Mouse (Mus musculus) stomach, embryonic 16.5 days (tissue): Measurements from ENCODE around the gene Psmc3. TPM values are rescaled to one million over a fixed set of nuclear protein-coding genes. Genes with fewer than 3 reads are reported as not detected.

Experiments
- ATAC-seq: fragments of 200-750 bp; cut with Nextera tagmentation; 2 replicates; pipeline ENCODE4 v1.8.0; 2017; ENCODE audit warnings: moderate number of reproducible peaks, moderate TSS enrichment; ENCODE audit not compliant: insufficient read depth, low FRiP score
- H3K27ac ChIP-seq: fragments of 300-500 bp; sonication (generic); 2 replicates; pipeline ENCODE4 v1.5.1; 2014; ENCODE audit warnings: low read length
- H3K27me3 ChIP-seq: fragments of 300-500 bp; sonication (generic); 2 replicates; pipeline ENCODE4 v1.6.1; 2014; ENCODE audit warnings: low read length, control low read depth, mixed read lengths; ENCODE audit not compliant: control insufficient read depth, insufficient read depth
- H3K36me3 ChIP-seq: fragments of 300-500 bp; sonication (generic); 2 replicates; pipeline ENCODE4 v1.6.1; 2014; ENCODE audit warnings: low read length; ENCODE audit not compliant: control insufficient read depth, insufficient read depth
- H3K4me1 ChIP-seq: fragments of 300-500 bp; sonication (generic); 2 replicates; pipeline ENCODE4 v1.6.1; 2014; ENCODE audit warnings: low read length, control low read depth, mixed read lengths; ENCODE audit not compliant: control insufficient read depth, insufficient read depth
- H3K4me2 ChIP-seq: fragments of 300-500 bp; sonication (generic); 2 replicates; pipeline ENCODE4 v1.6.1; 2014; ENCODE audit warnings: low read depth, low read length, mixed read lengths
- H3K4me3 ChIP-seq: fragments of 300-500 bp; sonication (generic); replicated peaks from 2 replicates; pipeline ENCODE4 v1.5.1; 2014; ENCODE audit warnings: mild to moderate bottlenecking, low read length
- H3K9ac ChIP-seq: fragments of 300-500 bp; sonication (generic); 2 replicates; pipeline ENCODE4 v1.6.1; 2014; ENCODE audit warnings: low read length
- H3K9me3 ChIP-seq: fragments of 300-500 bp; sonication (generic); replicated peaks from 2 replicates; pipeline ENCODE4 v1.6.1; 2016; ENCODE audit warnings: low read length, control low read depth; ENCODE audit not compliant: control insufficient read depth
- WGBS: fragments of 180-500 bp; shearing (Covaris S2); extraction: QIAGEN DNeasy Blood & Tissue Kit; methylation state at CpG from one replicate; pipeline ENCODE4 v1.1.7; 2014; 5-methylcytosine and 5-hydroxymethylcytosine counted together
- polyA plus RNA-seq: library from polyadenylated mRNA; unstranded; fragments of >200 nt; fragmentation: Nextera tagmentation; extraction: Ambion mirVana; gene quantifications from 2 replicates; pipeline ENCODE4 v1.2.1, GENCODE M21; 2015

Gene Psmc3
- polyA plus RNA-seq, 1 experiment from 2014 or later = 264 TPM

DNA sequence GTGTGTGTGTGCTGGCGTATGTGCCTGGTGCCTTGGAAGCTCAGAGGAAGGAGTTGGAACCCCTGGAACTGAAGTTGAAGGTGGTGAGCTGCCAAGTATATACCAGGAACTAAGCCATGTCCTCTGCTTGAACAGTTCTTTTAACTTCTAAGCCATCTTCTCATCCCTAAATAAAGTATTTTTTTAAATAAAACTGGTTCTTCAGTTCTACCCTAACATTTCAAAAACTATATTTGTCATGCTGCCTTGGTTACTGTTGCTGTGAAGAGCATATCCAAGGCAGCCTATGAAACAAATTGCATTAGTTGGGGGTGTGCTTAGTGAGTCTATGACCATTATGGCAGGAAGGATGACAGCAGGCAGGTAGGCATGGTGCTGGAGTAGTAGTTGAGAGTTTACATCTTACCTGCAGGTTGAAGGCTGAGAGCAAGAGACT is 28.7 kb upstream of the Psmc3 start:
- H3K27me3 ChIP-seq = no peaks in the 10 kb centered on the region
- H3K4me3 ChIP-seq = no peak overlapping the region
- H3K27ac ChIP-seq = no peak overlapping the region
- no peak for ATAC-seq
- no peaks in the 10 kb centered on the region for H3K9me3 ChIP-seq
- H3K4me2 ChIP-seq = no peak overlapping the region
- WGBS = 93% methylated on average over 1 of the region's 1 CpGs
- no peaks in the 10 kb centered on the region for H3K4me1 ChIP-seq
- H3K36me3 ChIP-seq = no peaks in the 10 kb centered on the region
- no peak overlapping the region for H3K9ac ChIP-seq

DNA sequence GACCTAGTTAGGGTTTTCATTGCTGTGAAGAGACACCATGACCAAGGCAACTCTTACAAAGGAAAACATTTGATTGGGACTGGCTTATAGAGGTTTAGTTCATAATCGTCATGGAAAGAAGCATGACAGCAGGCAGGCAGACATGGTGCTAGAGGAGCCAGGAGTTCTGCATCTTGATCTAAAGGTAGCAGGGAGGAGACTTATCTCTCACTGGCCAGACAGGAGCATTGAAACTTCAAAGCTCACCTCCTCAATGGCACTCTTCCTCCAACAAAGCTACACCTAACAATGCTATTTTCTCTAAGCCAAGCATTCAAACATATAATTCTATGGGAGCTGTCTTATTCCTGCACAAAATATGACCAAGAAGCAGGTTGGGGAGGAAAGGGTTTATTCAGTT is 27.3 kb upstream of the Psmc3 start:
- Histone ChIP-seq H3K27me3 (no peaks in the 10 kb centered on the region), H3K36me3 (no peaks in the 10 kb centered on the region), H3K9ac (no peak overlapping the region), H3K4me2 (no peak overlapping the region), H3K4me1 (no peaks in the 10 kb centered on the region), H3K4me3 (no peak overlapping the region), H3K9me3 (no peaks in the 10 kb centered on the region), H3K27ac (no peak overlapping the region)
- 81% methylated on average over 1 of the region's 1 CpGs for WGBS
- no peak for ATAC-seq

DNA sequence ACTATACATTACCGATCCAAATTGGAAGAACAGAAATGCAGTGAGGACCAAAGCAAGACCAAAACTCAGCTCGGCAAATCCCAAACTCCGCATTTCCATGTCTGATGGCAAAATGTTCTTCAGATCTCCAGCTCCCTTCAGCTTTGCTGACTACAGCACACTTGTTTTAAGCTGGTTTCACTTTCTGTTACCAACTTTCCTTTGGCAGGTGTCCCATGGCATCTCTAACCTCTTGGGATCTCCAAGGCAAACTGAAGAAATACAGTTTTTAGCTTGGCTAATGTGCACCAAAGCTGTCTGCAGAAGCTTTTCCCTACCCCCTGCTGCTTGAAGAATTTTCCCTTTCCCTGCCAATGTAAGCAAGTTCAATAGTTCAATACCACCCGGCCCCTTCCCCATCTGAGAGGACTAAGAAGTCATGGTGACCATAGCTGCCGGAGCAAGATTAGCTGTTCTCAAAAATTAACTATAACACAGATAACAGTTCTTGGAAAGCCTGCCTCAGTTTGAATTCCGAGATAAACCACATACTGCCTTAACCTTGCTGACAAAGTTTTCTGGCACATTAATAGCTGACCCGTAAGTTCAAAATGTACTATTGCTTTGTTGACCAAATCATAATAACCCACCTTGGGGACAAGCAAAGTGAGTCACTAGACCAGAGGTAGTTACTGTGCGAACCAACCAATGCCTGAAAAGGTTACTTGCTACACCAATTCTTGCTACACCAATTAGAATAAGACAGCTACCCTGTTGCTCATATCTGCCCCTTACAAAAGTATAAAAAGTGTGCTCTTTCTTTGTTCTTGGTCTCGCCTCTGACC is 26.2 kb upstream of the Psmc3 start:
- Histone ChIP-seq H3K4me3 (no peak overlapping the region), H3K27me3 (no peaks in the 10 kb centered on the region), H3K9me3 (no peaks in the 10 kb centered on the region), H3K27ac (no peak overlapping the region), H3K36me3 (no peaks in the 10 kb centered on the region), H3K4me1 (no peaks in the 10 kb centered on the region), H3K9ac (no peak overlapping the region), H3K4me2 (no peak overlapping the region)
- ATAC-seq = no peak
- 78% methylated on average over 9 of the region's 9 CpGs for WGBS

DNA sequence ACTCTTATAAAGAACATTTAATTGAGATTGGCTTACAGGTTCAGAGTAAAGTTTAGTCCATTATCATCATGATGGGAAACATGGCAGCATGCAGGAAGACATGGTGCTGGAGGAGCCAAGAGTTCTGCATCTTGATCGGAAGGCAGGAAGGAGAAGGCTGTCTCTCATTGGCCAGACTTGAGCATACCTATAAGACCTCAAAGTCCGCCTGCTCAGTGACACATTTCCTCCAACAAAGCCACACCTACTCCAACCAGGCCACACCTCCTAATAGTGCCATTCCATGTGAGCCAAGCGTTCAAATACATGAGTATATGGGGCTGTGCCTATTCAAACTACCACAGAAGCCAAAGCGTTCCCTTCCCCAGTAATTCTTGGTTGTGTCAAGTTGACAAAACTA is 22.6 kb upstream of the Psmc3 start:
- Histone ChIP-seq H3K36me3 (no peaks in the 10 kb centered on the region), H3K27me3 (no peaks in the 10 kb centered on the region), H3K9me3 (no peaks in the 10 kb centered on the region), H3K4me2 (no peak overlapping the region), H3K27ac (no peak overlapping the region), H3K4me1 (no peaks in the 10 kb centered on the region), H3K4me3 (no peak overlapping the region), H3K9ac (no peak overlapping the region)
- WGBS = 88% methylated on average over 4 of the region's 4 CpGs
- no peak for ATAC-seq

DNA sequence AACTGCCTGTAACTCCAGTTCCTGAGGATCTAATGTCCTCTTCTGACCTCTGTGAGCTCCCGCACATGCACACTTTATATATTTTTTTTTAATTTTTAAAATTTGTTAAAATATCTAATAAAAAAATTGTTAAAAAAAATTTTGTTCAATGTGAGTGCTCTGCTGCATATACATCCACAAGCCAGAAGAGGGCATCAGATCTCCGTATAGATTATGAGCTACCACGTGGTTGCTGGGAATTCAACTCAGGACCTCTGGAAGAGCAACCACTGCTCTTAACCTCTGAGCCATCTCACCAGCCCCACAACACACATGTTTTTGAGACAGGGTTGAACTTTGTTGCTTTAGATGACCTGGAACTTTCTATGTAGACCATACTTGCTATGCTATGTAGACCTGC is 20.8 kb upstream of the Psmc3 start:
- Histone ChIP-seq H3K9me3 (no peaks in the 10 kb centered on the region), H3K4me3 (no peak overlapping the region), H3K4me1 (no peaks in the 10 kb centered on the region), H3K27ac (no peak overlapping the region), H3K27me3 (no peaks in the 10 kb centered on the region), H3K4me2 (no peak overlapping the region), H3K9ac (no peak overlapping the region), H3K36me3 (no peaks in the 10 kb centered on the region)
- no peak for ATAC-seq
- WGBS = 22% methylated on average over 3 of the region's 3 CpGs

DNA sequence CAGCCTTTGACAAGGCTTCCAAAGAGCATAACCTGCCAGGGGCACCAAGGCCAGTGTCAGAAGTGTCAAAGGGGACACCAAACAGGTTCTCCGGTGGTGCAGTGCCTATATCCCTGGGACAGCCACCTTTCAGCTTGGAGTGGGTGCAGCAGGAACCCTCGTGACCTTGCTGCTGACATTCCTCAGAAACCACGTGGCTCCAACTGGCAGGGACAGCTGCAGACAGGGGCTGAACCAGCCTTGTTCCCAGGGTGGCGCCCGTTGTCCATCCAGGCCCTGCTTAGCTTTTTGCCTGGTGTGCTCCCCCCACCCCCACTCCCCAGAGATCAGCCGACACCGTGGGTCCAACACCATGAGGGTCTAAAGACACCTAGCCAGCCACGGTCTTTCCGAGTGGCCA is 18.4 kb upstream of the Psmc3 start, which contains the start of gene Rapsn:
Rapsn (plus strand) TSS at position 236 of the 400 bp plus-strand sequence.
- peak; percentile 74 for ATAC-seq
- Histone ChIP-seq H3K27me3 (no peaks in the 10 kb centered on the region), H3K4me3 (no peak within 1 kb of the TSS), H3K9ac (no peak within 1 kb of the TSS), H3K9me3 (no peaks in the 10 kb centered on the region), H3K4me2 (no peak within 1 kb of the TSS), H3K36me3 (no peaks in the 10 kb centered on the region), H3K4me1 (no peaks in the 10 kb centered on the region), H3K27ac (no peak within 1 kb of the TSS)
- 46% methylated on average over 9 of the region's 9 CpGs for WGBS

DNA sequence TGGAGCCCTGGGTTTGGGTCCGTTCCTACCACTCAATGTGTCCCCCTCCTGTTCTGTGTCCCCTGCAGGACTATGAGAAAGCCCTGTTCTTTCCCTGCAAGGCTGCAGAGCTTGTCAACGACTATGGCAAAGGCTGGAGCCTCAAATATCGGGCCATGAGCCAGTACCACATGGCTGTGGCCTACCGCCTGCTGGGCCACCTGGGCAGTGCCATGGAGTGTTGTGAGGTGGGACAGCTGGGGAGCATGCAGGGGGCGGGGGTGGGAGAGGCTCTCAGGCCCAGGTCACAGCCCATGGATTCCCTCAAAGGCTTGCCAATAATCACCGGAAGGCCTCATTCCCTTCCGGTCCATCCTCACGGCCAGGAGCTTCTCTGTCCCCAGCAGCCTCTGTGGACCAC is 12.0 kb upstream of the Psmc3 start:
- H3K27ac ChIP-seq = no peak overlapping the region
- no peaks in the 10 kb centered on the region for H3K4me1 ChIP-seq
- H3K9me3 ChIP-seq = no peaks in the 10 kb centered on the region
- H3K27me3 ChIP-seq = no peaks in the 10 kb centered on the region
- WGBS = 79% methylated on average over 8 of the region's 8 CpGs
- no peak overlapping the region for H3K4me2 ChIP-seq
- H3K9ac ChIP-seq = no peak overlapping the region
- no peak overlapping the region for H3K4me3 ChIP-seq
- no peak for ATAC-seq
- no peaks in the 10 kb centered on the region for H3K36me3 ChIP-seq

DNA sequence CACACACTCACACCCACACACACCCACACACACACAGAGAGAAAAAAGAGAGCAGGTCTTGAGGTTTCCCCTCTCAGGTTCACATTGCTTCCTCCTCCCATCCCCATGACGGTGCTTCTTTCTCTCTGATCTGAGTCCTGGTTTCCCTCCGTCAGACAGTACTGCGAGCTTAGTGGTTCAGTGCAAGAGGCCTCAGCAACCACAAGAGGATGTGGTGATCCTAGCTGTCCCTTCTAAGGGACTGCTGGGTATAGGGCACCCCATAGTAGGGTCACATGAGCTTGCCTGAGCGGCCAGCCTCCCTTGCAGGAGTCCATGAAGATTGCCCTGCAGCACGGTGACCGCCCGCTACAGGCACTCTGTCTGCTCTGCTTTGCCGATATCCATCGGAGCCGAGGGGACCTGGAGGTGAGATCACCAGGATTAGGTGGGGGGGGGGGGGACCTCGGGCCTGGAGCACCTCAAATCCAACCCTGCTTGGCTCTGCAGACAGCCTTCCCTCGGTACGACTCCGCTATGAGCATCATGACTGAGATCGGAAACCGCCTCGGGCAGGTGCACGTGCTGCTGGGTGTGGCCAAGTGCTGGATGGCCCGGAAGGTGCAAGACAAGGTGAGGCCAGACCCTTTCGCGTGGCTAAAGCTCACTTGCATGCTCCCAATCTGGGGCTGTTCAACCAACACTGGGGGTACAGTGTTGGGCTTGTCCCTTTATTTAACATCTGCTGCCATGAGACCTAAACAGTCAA is 11.0 kb upstream of the Psmc3 start:
- Histone ChIP-seq H3K27ac (no peak overlapping the region), H3K27me3 (no peaks in the 10 kb centered on the region), H3K4me3 (no peak overlapping the region), H3K36me3 (no peaks in the 10 kb centered on the region), H3K4me1 (no peaks in the 10 kb centered on the region), H3K9me3 (no peaks in the 10 kb centered on the region), H3K4me2 (no peak overlapping the region), H3K9ac (no peak overlapping the region)
- no peak for ATAC-seq
- WGBS = 61% methylated on average over 21 of the region's 21 CpGs

DNA sequence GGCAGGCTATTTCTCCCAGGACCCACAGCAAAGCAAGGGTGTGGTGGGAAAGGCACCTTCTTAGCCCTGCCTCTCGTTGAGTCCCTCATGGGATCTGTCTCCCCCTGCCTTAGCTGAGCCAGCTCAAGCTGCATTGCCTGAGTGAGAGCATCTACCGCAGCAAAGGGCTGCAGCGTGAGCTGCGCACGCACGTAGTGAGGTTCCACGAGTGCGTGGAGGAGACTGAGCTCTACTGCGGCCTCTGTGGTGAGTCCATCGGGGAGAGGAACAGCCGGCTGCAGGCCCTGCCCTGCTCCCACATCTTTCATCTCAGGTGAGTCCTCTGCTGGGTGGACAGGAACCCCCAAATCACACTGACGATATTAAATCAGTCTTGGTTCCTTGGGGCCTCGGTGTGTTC is 9.1 kb upstream of the Psmc3 start:
- no peak overlapping the region for H3K27ac ChIP-seq
- H3K4me2 ChIP-seq = no peak overlapping the region
- WGBS = 71% methylated on average over 13 of the region's 13 CpGs
- H3K4me1 ChIP-seq = no peaks in the 10 kb centered on the region
- H3K9ac ChIP-seq = no peak overlapping the region
- no peak for ATAC-seq
- no peaks in the 10 kb centered on the region for H3K27me3 ChIP-seq
- H3K36me3 ChIP-seq = no peaks in the 10 kb centered on the region
- H3K9me3 ChIP-seq = no peaks in the 10 kb centered on the region
- H3K4me3 ChIP-seq = no peak overlapping the region
